Mouse (Mus musculus): ENCODE results near the gene Akt2. TPM values are rescaled to one million over a fixed set of nuclear protein-coding genes. Genes with fewer than 3 reads are reported as not detected.
"Not testable (repeated sequence)": the region's sequence is repeated elsewhere in the genome, so short reads cannot be mapped to it uniquely, and the experiment has no call there.

Akt2 gene
- polyA plus RNA-seq, 1 experiment, result not detected

- Histone ChIP-seq H3K4me1 (ENCODE audit: control insufficient read depth, insufficient read depth, low read length) (no peaks in the 10 kb centered on the region), H3K4me3 (ENCODE audit: insufficient read depth, low read depth, low read length) (no peak overlapping the region), H3K27ac (ENCODE audit: insufficient read depth, low read depth, low read length) (no peak overlapping the region)
- TF ChIP-seq CTCF (IDR thresholded peaks at IDR 0.05; ENCODE audit: insufficient read depth, low read depth, low read length) (no peak), POLR2A (IDR thresholded peaks at IDR 0.05; ENCODE audit: insufficient read depth, low read depth, low read length) (no peak)
- WGBS, result 73% methylated on average over 1 of the region's 1 CpGs
Measured at GRCm38 (mm10) chr7:27622234-27622633, 30.9 kb downstream of the Akt2 start.

DNA sequence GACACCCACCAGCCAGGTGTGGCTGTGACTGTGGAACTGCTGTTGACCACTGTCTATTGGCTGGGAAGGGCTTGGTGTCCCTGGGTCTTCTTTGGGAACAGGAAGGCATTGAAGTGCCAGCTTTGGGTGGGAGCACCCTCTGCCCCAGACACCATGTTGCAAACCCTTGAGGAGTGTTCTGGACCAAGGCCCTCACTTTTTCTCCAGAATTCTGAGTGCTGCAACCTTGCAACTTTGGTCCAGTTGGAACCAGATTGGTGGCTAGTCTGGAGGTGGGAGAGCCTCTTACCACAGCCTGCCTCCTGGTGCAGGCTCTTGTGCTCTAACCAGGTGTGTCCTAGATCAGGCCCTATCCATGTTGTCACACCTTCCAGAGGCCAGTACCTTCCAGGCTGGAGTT is 33.6 kb downstream of the Akt2 start:
- H3K4me1 ChIP-seq (ENCODE audit: control insufficient read depth, insufficient read depth, low read length), result no peaks in the 10 kb centered on the region
- no peak overlapping the region for H3K27ac ChIP-seq (ENCODE audit: insufficient read depth, low read depth, low read length)
- no peak overlapping the region for H3K4me3 ChIP-seq (ENCODE audit: insufficient read depth, low read depth, low read length)
- TF ChIP-seq POLR2A (IDR thresholded peaks at IDR 0.05; ENCODE audit: insufficient read depth, low read depth, low read length) (no peak), CTCF (IDR thresholded peaks at IDR 0.05; ENCODE audit: insufficient read depth, low read depth, low read length) (no peak)

- Histone ChIP-seq H3K4me3 (ENCODE audit: insufficient read depth, low read depth, low read length) (no peak overlapping the region), H3K4me1 (ENCODE audit: control insufficient read depth, insufficient read depth, low read length) (no peaks in the 10 kb centered on the region), H3K27ac (ENCODE audit: insufficient read depth, low read depth, low read length) (no peak overlapping the region)
- no peak for TF ChIP-seq CTCF (IDR thresholded peaks at IDR 0.05; ENCODE audit: insufficient read depth, low read depth, low read length)
- TF ChIP-seq POLR2A (IDR thresholded peaks at IDR 0.05; ENCODE audit: insufficient read depth, low read depth, low read length), result no peak
- whole genome bisulfite sequencing, result 76% methylated on average over 7 of the region's 7 CpGs
Measured at GRCm38 (mm10) chr7:27627707-27628106, 36.4 kb downstream of the Akt2 start.

DNA sequence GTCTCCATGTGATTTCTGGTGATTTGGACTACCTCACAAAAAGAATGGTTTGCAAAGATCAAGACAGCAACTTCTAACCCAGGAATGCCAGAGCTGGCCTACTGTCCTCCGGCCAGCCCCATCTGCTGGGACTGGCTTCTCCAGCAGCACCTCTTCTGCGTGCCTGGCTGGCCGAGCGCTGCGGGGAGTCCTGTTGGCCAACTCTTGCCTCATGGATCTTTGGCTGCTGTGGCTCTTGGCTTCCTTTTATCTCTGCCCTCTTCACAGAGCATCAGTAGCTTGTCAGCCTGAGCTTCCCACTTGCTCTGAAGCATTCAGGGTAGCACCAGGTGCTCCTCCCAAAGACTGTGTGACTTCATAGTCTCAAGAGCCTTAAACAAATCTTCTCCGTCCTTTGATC is 36.8 kb downstream of the Akt2 start:
- Histone ChIP-seq H3K27ac (ENCODE audit: insufficient read depth, low read depth, low read length) (no peak overlapping the region), H3K4me3 (ENCODE audit: insufficient read depth, low read depth, low read length) (no peak overlapping the region), H3K4me1 (ENCODE audit: control insufficient read depth, insufficient read depth, low read length) (no peaks in the 10 kb centered on the region)
- no peak for TF ChIP-seq CTCF (IDR thresholded peaks at IDR 0.05; ENCODE audit: insufficient read depth, low read depth, low read length)
- no peak for TF ChIP-seq POLR2A (IDR thresholded peaks at IDR 0.05; ENCODE audit: insufficient read depth, low read depth, low read length)
- 91% methylated on average over 6 of the region's 6 CpGs for WGBS

DNA sequence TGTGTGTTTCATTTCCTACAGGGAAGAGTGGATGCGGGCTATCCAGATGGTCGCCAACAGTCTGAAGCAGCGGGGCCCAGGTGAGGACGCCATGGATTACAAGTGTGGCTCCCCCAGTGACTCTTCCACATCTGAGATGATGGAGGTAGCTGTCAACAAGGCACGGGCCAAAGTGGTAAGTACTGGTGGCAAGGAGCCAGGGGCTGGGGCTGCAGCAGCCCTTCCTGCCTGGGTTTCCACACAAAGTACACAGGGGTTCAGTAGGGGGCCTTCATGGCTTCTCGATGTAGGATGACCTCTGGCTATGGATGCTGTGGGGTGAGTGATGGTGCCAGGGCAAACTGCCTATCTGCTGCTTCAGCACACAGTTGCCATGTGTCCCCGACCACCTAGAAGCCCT is 37.5 kb downstream of the Akt2 start:
- 90% methylated on average over 7 of the region's 7 CpGs for WGBS
- H3K4me3 ChIP-seq (ENCODE audit: insufficient read depth, low read depth, low read length); H3K27ac ChIP-seq (ENCODE audit: insufficient read depth, low read depth, low read length); H3K4me1 ChIP-seq (ENCODE audit: control insufficient read depth, insufficient read depth, low read length): not testable (repeated sequence)

GRCm38 (mm10) chr7:27631439-27631838 is 40.1 kb downstream of the Akt2 start:
- no peak overlapping the region for H3K4me3 ChIP-seq (ENCODE audit: insufficient read depth, low read depth, low read length)
- 98% methylated on average over 4 of the region's 4 CpGs for WGBS
- H3K27ac ChIP-seq (ENCODE audit: insufficient read depth, low read depth, low read length), result no peak overlapping the region
- H3K4me1 ChIP-seq (ENCODE audit: control insufficient read depth, insufficient read depth, low read length), result no peaks in the 10 kb centered on the region
- TF ChIP-seq POLR2A (IDR thresholded peaks at IDR 0.05; ENCODE audit: insufficient read depth, low read depth, low read length), result no peak
- no peak for TF ChIP-seq CTCF (IDR thresholded peaks at IDR 0.05; ENCODE audit: insufficient read depth, low read depth, low read length)

DNA sequence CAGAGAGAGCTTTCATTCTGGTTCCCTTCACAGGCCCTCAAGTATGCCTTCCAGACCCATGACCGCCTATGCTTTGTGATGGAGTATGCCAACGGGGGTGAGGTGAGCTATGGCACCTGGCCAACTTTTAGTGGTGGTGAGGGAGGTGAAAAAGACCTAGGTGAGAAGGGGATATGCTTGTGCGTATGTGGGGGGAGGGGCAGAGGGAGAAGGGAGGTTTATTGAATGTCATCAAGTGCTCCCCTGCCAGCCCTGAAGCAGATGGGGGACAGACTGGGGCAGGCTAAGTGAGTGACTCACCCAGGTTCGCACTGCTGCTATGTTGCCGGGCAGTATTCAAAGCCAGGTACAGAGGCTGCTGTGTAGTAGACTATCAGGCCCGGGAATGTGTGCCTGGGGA is 41.8 kb downstream of the Akt2 start:
- TF ChIP-seq CTCF (IDR thresholded peaks at IDR 0.05; ENCODE audit: insufficient read depth, low read depth, low read length), result no peak
- no peak for TF ChIP-seq POLR2A (IDR thresholded peaks at IDR 0.05; ENCODE audit: insufficient read depth, low read depth, low read length)
- H3K4me1 ChIP-seq (ENCODE audit: control insufficient read depth, insufficient read depth, low read length), result no peaks in the 10 kb centered on the region
- no peak overlapping the region for H3K4me3 ChIP-seq (ENCODE audit: insufficient read depth, low read depth, low read length)
- H3K27ac ChIP-seq (ENCODE audit: insufficient read depth, low read depth, low read length), result no peak overlapping the region
- 89% methylated on average over 6 of the region's 6 CpGs for WGBS

DNA sequence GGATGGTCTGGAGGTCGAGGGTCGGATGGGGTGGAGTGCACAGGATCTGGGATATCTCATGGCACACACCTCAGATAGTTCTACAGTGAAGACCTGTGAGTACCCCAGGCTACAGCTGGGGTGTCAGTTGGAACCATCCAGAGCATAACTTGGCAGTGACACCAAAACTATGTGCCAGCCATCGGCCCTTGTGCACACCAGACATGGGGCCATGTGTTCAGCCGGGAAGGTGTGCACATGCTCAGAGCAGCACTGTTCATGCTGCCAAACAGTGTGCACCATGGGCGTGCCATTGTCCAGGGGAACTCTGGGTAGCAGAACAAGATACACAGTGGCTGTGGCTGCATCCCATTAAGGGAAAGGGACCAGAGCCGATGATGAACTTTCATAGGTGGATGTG is 43.3 kb downstream of the Akt2 start:
- no peak overlapping the region for H3K4me3 ChIP-seq (ENCODE audit: insufficient read depth, low read depth, low read length)
- H3K4me1 ChIP-seq (ENCODE audit: control insufficient read depth, insufficient read depth, low read length), result no peaks in the 10 kb centered on the region
- TF ChIP-seq CTCF (IDR thresholded peaks at IDR 0.05; ENCODE audit: insufficient read depth, low read depth, low read length) (no peak), POLR2A (IDR thresholded peaks at IDR 0.05; ENCODE audit: insufficient read depth, low read depth, low read length) (no peak)
- H3K27ac ChIP-seq (ENCODE audit: insufficient read depth, low read depth, low read length), result no peak overlapping the region
- WGBS, result 97% methylated on average over 6 of the region's 6 CpGs

DNA sequence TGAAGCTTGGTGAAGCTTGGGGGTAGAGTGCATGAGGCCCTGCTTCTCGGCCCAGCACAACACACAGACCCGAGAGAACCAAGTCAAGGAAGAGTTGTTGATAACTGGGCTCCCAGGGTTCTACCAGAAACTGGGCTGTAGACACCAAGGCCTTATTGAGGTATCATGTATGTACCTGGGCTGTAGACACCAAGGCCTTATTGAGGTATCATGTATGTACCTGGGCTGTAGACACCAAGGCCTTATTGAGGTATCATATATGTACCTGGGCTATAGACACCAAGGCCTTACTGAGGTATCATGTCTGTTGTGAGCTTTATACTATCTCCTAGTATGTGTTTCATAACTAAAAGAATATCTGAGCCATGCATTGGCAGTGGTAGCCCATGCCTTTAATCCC is 43.7 kb downstream of the Akt2 start:
- WGBS, result 93% methylated on average over 2 of the region's 2 CpGs
- H3K27ac ChIP-seq (ENCODE audit: insufficient read depth, low read depth, low read length); H3K4me3 ChIP-seq (ENCODE audit: insufficient read depth, low read depth, low read length); H3K4me1 ChIP-seq (ENCODE audit: control insufficient read depth, insufficient read depth, low read length): not testable (repeated sequence)

- H3K4me1 ChIP-seq (ENCODE audit: control insufficient read depth, insufficient read depth, low read length), result no peaks in the 10 kb centered on the region
- TF ChIP-seq CTCF (IDR thresholded peaks at IDR 0.05; ENCODE audit: insufficient read depth, low read depth, low read length), result no peak
- TF ChIP-seq POLR2A (IDR thresholded peaks at IDR 0.05; ENCODE audit: insufficient read depth, low read depth, low read length), result no peak
- 76% methylated on average over 1 of the region's 1 CpGs for WGBS
- H3K27ac ChIP-seq (ENCODE audit: insufficient read depth, low read depth, low read length), result no peak overlapping the region
- H3K4me3 ChIP-seq (ENCODE audit: insufficient read depth, low read depth, low read length), result no peak overlapping the region
Measured at GRCm38 (mm10) chr7:27644471-27644870, 53.1 kb downstream of the Akt2 start.

All from olfactory bulb, adult 2 months (tissue).